Mouse (Mus musculus) heart, postnatal 0 days (tissue): ENCODE results near the gene Rfx8. TPM values are rescaled to one million over a fixed set of nuclear protein-coding genes. Genes with fewer than 3 reads are reported as not detected.

Experiments
- ATAC-seq: fragments of 200-750 bp; cut with Nextera tagmentation; 2 replicates; pipeline ENCODE4 v1.8.0; 2017; ENCODE audit warnings: low read depth, moderate number of reproducible peaks, moderate library complexity; ENCODE audit not compliant: insufficient read depth
- DNase-seq: peaks from one replicate; pipeline ENCODE4 v3.0.0-alpha.2; 2016; ENCODE audit warnings: low spot score
- H3K27ac ChIP-seq: fragments of 300-500 bp; sonication (generic); 2 replicates; pipeline ENCODE4 v1.5.1; 2014; ENCODE audit warnings: low read depth, mild to moderate bottlenecking
- H3K27me3 ChIP-seq: fragments of 300-500 bp; sonication (generic); 2 replicates; pipeline ENCODE4 v1.6.1; 2014; ENCODE audit warnings: low read length, mixed read lengths; ENCODE audit not compliant: control insufficient read depth, insufficient read depth
- H3K36me3 ChIP-seq: fragments of 300-500 bp; sonication (generic); replicated peaks from 2 replicates; pipeline ENCODE4 v1.6.1; 2014; ENCODE audit warnings: low read length, mixed read lengths; ENCODE audit not compliant: control insufficient read depth, insufficient read depth
- H3K4me1 ChIP-seq: fragments of 300-500 bp; sonication (generic); 2 replicates; pipeline ENCODE4 v1.6.1; 2014; ENCODE audit warnings: antibody characterized with exemption; ENCODE audit not compliant: control insufficient read depth, insufficient read depth
- H3K4me2 ChIP-seq: fragments of 300-500 bp; sonication (generic); 2 replicates; pipeline ENCODE4 v1.6.1; 2014; ENCODE audit warnings: low read depth, mild to moderate bottlenecking, low read length, moderate library complexity
- H3K4me3 ChIP-seq: fragments of 300-500 bp; sonication (generic); 2 replicates; pipeline ENCODE4 v1.5.1; 2014; ENCODE audit warnings: low read depth, low read length
- H3K9ac ChIP-seq: fragments of 300-500 bp; sonication (generic); replicated peaks from 2 replicates; pipeline ENCODE4 v1.6.1; 2014; ENCODE audit warnings: low read depth, low read length, mixed read lengths
- H3K9me3 ChIP-seq: fragments of 300-500 bp; sonication (generic); replicated peaks from 2 replicates; pipeline ENCODE4 v1.6.1; 2016; ENCODE audit warnings: low read length; ENCODE audit not compliant: control insufficient read depth
- CTCF ChIP-seq: IDR thresholded peaks from 2 replicates; pipeline ENCODE4 v1.5.1; 2016; ENCODE audit warnings: antibody characterized with exemption, control low read depth, low read depth
- EP300 ChIP-seq: IDR thresholded peaks from 2 replicates; pipeline ENCODE4 v1.6.1; 2016; ENCODE audit warnings: antibody characterized with exemption, low read depth
- WGBS: fragments of 180-500 bp; shearing (Covaris S2); extraction: QIAGEN DNeasy Blood & Tissue Kit; methylation state at CpG from one replicate; pipeline ENCODE4 v1.1.7; 2014; 5-methylcytosine and 5-hydroxymethylcytosine counted together
- polyA plus RNA-seq: library from polyadenylated mRNA; unstranded; fragments of >200 nt; fragmentation: Nextera tagmentation; extraction: Ambion mirVana; gene quantifications from 2 replicates; pipeline ENCODE4 v1.2.1, GENCODE M21; 2015
- total RNA-seq: library from RNA; depleted of rRNA; stranded (reverse); fragments of >200 nt; gene quantifications from 2 replicates; pipeline ENCODE4 v1.2.3, GENCODE M21; 2014; ENCODE audit warnings: low replicate concordance

Gene Rfx8
- total and polyA plus RNA-seq, 2 experiments from 2014 or later = 0.68 TPM; not detected in 1

- no peaks in the 10 kb centered on the region for H3K27me3 ChIP-seq
- H3K36me3 ChIP-seq = no peaks in the 10 kb centered on the region
- H3K9ac ChIP-seq = no peak overlapping the region; the same call in 1 of the 2 replicates
- no peak overlapping the region for H3K4me2 ChIP-seq
- TF ChIP-seq CTCF (no peak), EP300 (no peak)
- H3K27ac ChIP-seq = peak overlapping the region; percentile 36; the same call in 1 of the 2 replicates
- no peaks in the 10 kb centered on the region for H3K9me3 ChIP-seq
- ATAC-seq (peak; percentile 44; the same call in 1 of the 2 replicates), DNase-seq (peak; percentile 39)
- H3K4me1 ChIP-seq = peaks cover 17% of the 10 kb centered on the region
- H3K4me3 ChIP-seq = no peak overlapping the region
- WGBS = 5% methylated on average over 7 of the region's 7 CpGs
These were observed 25.7 kb upstream of the Rfx8 start for GRCm38 (mm10) chr1:39746464-39746863.

GRCm38 (mm10) chr1:39740948-39741347 is 20.2 kb upstream of the Rfx8 start:
- Histone ChIP-seq H3K4me1 (no peaks in the 10 kb centered on the region), H3K27me3 (no peaks in the 10 kb centered on the region), H3K9ac (no peak overlapping the region), H3K9me3 (no peaks in the 10 kb centered on the region), H3K36me3 (no peaks in the 10 kb centered on the region), H3K27ac (no peak overlapping the region), H3K4me3 (no peak overlapping the region), H3K4me2 (no peak overlapping the region)
- TF ChIP-seq CTCF = no peak
- TF ChIP-seq EP300 = no peak
- ATAC-seq (no peak), DNase-seq (no peak)
- 51% methylated on average over 7 of the region's 7 CpGs for WGBS

GRCm38 (mm10) chr1:39740002-39740401 is 19.2 kb upstream of the Rfx8 start:
- DNase-seq (no peak), ATAC-seq (no peak)

GRCm38 (mm10) chr1:39735927-39736604 is 15.3 kb upstream of the Rfx8 start:
- H3K36me3 ChIP-seq = no peaks in the 10 kb centered on the region
- H3K4me2 ChIP-seq = no peak overlapping the region; the same call in 1 of the 2 replicates
- H3K9me3 ChIP-seq = no peaks in the 10 kb centered on the region
- H3K27me3 ChIP-seq = no peaks in the 10 kb centered on the region
- H3K9ac ChIP-seq = no peak overlapping the region
- peak overlapping the region; percentile 84 for H3K27ac ChIP-seq
- H3K4me3 ChIP-seq = no peak overlapping the region
- DNase-seq (peak; percentile 64), ATAC-seq (peak; percentile 54)
- no peak; the same call in 1 of the 2 replicates for TF ChIP-seq EP300
- no peak for TF ChIP-seq CTCF
- H3K4me1 ChIP-seq = peaks cover 11% of the 10 kb centered on the region; the same call in 1 of the 2 replicates
- WGBS = 37% methylated on average over 8 of the region's 8 CpGs

More at GRCm38 (mm10) chr1:39740002-39740401, 19.2 kb upstream of the Rfx8 start:
- H3K27ac ChIP-seq = no peak overlapping the region
- H3K9me3 ChIP-seq = no peaks in the 10 kb centered on the region
- WGBS = 62% methylated on average over 4 of the region's 4 CpGs
- TF ChIP-seq EP300 (no peak), CTCF (no peak)
- H3K4me3 ChIP-seq = no peak overlapping the region
- H3K27me3 ChIP-seq = no peaks in the 10 kb centered on the region
- no peak overlapping the region for H3K9ac ChIP-seq
- no peak overlapping the region for H3K4me2 ChIP-seq
- no peaks in the 10 kb centered on the region for H3K36me3 ChIP-seq
- H3K4me1 ChIP-seq = peaks cover 7% of the 10 kb centered on the region; the same call in 1 of the 2 replicates

GRCm38 (mm10) chr1:39735493-39735892 is 14.7 kb upstream of the Rfx8 start:
- H3K27ac ChIP-seq = peak overlapping the region; percentile 84
- no peaks in the 10 kb centered on the region for H3K27me3 ChIP-seq
- peak; percentile 16 for DNase-seq
- H3K36me3 ChIP-seq = no peaks in the 10 kb centered on the region
- WGBS = 21% methylated on average over 2 of the region's 2 CpGs
- H3K4me1 ChIP-seq = peaks cover 11% of the 10 kb centered on the region; the same call in 1 of the 2 replicates
- H3K9ac ChIP-seq = no peak overlapping the region
- 0 out of 2 replicates have a peak, but pooled peaks have one; percentile 15 for ATAC-seq
- H3K4me2 ChIP-seq = no peak overlapping the region
- H3K9me3 ChIP-seq = no peaks in the 10 kb centered on the region
- no peak overlapping the region for H3K4me3 ChIP-seq
- TF ChIP-seq CTCF = no peak
- TF ChIP-seq EP300 = no peak

- ATAC-seq (no peak), DNase-seq (no peak)
- H3K9ac ChIP-seq = no peak overlapping the region
- H3K9me3 ChIP-seq = no peaks in the 10 kb centered on the region
- TF ChIP-seq CTCF (no peak), EP300 (no peak)
- H3K4me1 ChIP-seq = peaks cover 11% of the 10 kb centered on the region; the same call in 1 of the 2 replicates
- H3K27me3 ChIP-seq = no peaks in the 10 kb centered on the region
- H3K4me2 ChIP-seq = peak overlapping the region; percentile 14; the same call in 1 of the 2 replicates
- no peak overlapping the region for H3K4me3 ChIP-seq
- H3K27ac ChIP-seq = peak overlapping the region; percentile 84
- WGBS = 64% methylated on average over 6 of the region's 6 CpGs
- no peaks in the 10 kb centered on the region for H3K36me3 ChIP-seq
These were observed 14.1 kb upstream of the Rfx8 start for GRCm38 (mm10) chr1:39734881-39735280.
